Mouse (Mus musculus) stomach, embryonic 14.5 days (tissue): Measurements from ENCODE around the gene Rmnd5b. TPM values are rescaled to one million over a fixed set of nuclear protein-coding genes. Genes with fewer than 3 reads are reported as not detected.

Experiments used
- ATAC-seq: fragments of 200-750 bp; cut with Nextera tagmentation; 2 replicates; pipeline ENCODE4 v1.8.0; 2017; ENCODE audit warnings: low read depth, moderate TSS enrichment; ENCODE audit not compliant: insufficient number of reproducible peaks, insufficient read depth, low FRiP score
- H3K27ac ChIP-seq: fragments of 300-500 bp; sonication (generic); 2 replicates; pipeline ENCODE4 v1.5.1; 2014; ENCODE audit warnings: mild to moderate bottlenecking, low read length, moderate library complexity, mixed read lengths
- H3K27me3 ChIP-seq: fragments of 300-500 bp; sonication (generic); 2 replicates; pipeline ENCODE4 v1.6.1; 2014; ENCODE audit warnings: low read length, control low read depth, mixed read lengths; ENCODE audit not compliant: control insufficient read depth, insufficient read depth
- H3K36me3 ChIP-seq: fragments of 300-500 bp; sonication (generic); 2 replicates; pipeline ENCODE4 v1.6.1; 2014; ENCODE audit warnings: mild to moderate bottlenecking, control low read depth, low read length, moderate library complexity, mixed read lengths; ENCODE audit not compliant: control insufficient read depth, insufficient read depth
- H3K4me1 ChIP-seq: fragments of 300-500 bp; sonication (generic); 2 replicates; pipeline ENCODE4 v1.6.1; 2014; ENCODE audit warnings: low read length, control low read depth, mixed read lengths; ENCODE audit not compliant: control insufficient read depth, insufficient read depth
- H3K4me2 ChIP-seq: fragments of 300-500 bp; sonication (generic); replicated peaks from 2 replicates; pipeline ENCODE4 v1.6.1; 2014; ENCODE audit warnings: low read depth, low read length, control low read depth
- H3K4me3 ChIP-seq: fragments of 300-500 bp; sonication (generic); 2 replicates; pipeline ENCODE4 v1.5.1; 2014; ENCODE audit warnings: low read depth, low read length, control low read depth
- H3K9ac ChIP-seq: fragments of 300-500 bp; sonication (generic); replicated peaks from 2 replicates; pipeline ENCODE4 v1.6.1; 2014; ENCODE audit warnings: low read depth, mild to moderate bottlenecking, control low read depth, low read length, moderate library complexity, mixed read lengths
- H3K9me3 ChIP-seq: fragments of 300-500 bp; sonication (generic); 2 replicates; pipeline ENCODE4 v1.6.1; 2016; ENCODE audit warnings: low read depth, low read length, control low read depth; ENCODE audit not compliant: control insufficient read depth
- WGBS: fragments of 180-500 bp; shearing (Covaris S2); extraction: QIAGEN DNeasy Blood & Tissue Kit; methylation state at CpG from one replicate; pipeline ENCODE4 v1.1.7; 2014; 5-methylcytosine and 5-hydroxymethylcytosine counted together
- polyA plus RNA-seq: library from polyadenylated mRNA; unstranded; fragments of >200 nt; fragmentation: Nextera tagmentation; extraction: Ambion mirVana; gene quantifications from 2 replicates; pipeline ENCODE4 v1.2.1, GENCODE M21; 2014

Rmnd5b gene
- polyA plus RNA-seq, 1 experiment from 2014 or later, result 42.6 TPM

DNA sequence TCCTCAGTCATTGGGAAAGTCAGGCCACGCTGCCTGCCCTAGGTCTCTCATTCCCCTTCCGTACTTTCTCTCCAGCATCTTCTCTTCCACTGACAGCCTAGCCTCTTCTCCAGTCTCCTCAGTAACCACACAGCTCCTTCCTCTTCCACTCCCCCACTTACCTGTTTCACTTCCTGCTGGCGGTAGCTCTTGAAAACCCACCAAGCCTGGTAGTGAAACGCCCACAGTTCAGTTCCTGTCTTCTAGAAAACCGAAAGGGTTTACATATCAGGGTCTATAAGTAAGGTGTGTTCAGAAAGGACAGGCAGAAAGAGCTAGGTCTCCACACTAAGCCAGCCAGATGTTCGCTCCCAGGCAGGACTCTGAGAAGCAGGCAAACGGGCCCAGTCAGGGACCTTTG lies 58.1 kb downstream of the Rmnd5b start:
- no peaks in the 10 kb centered on the region for H3K36me3 ChIP-seq
- 81% methylated on average over 7 of the region's 7 CpGs for WGBS
- ATAC-seq, result no peak

DNA sequence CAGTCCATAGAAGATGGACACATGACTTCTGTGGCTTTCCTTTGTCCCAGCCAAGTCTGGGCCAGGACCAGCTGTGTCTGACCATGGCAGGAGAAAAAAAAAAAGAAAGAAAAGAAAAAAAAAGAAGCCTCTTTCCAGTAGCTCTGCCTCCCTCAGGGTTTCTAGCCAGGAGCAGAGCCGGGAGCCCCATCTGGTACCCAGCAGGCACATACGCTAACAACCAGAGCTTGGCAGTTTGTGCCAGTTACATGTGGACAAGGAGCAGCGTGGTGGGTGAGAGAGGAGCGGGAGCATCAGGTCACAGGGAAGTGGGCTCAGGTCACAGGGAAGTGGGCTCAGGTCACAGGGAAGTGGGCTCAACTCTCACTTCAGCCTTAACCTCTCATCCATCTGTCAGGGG lies 59.2 kb downstream of the Rmnd5b start:
- H3K9me3 ChIP-seq, result no peaks in the 10 kb centered on the region
- H3K36me3 ChIP-seq, result no peaks in the 10 kb centered on the region
- no peak overlapping the region for H3K4me2 ChIP-seq
- no peak overlapping the region for H3K4me3 ChIP-seq
- no peak for ATAC-seq
- H3K27me3 ChIP-seq, result no peaks in the 10 kb centered on the region
- no peak overlapping the region for H3K27ac ChIP-seq
- 86% methylated on average over 4 of the region's 4 CpGs for WGBS
- H3K4me1 ChIP-seq, result no peaks in the 10 kb centered on the region
- no peak overlapping the region for H3K9ac ChIP-seq

More for the DNA sequence above, 58.1 kb downstream of the Rmnd5b start:
- Histone ChIP-seq H3K27me3 (no peaks in the 10 kb centered on the region), H3K4me3 (no peak overlapping the region), H3K9me3 (no peaks in the 10 kb centered on the region), H3K4me2 (no peak overlapping the region), H3K4me1 (no peaks in the 10 kb centered on the region), H3K9ac (no peak overlapping the region), H3K27ac (no peak overlapping the region)

Other genes with a start within 250 kb of the Rmnd5b start
- 19.0 and 21.8 TPM in 2 replicates for gene Phykpl, start 51.1 kb downstream of the Rmnd5b start, polyA plus RNA-seq
- gene Hnrnpab, start 29.0 kb downstream of the Rmnd5b start, polyA plus RNA-seq, result 474 and 532 TPM in 2 replicates
- gene Nhp2, start 16.2 kb downstream of the Rmnd5b start, polyA plus RNA-seq, result 159 and 174 TPM in 2 replicates
- 12.7 and 13.4 TPM in 2 replicates for gene N4bp3, start 14.9 kb upstream of the Rmnd5b start, polyA plus RNA-seq
- 5.2 and 6.3 TPM in 2 replicates for gene D930048N14Rik, start 15.1 kb upstream of the Rmnd5b start, polyA plus RNA-seq
- gene 0610009B22Rik, start 53.0 kb upstream of the Rmnd5b start, polyA plus RNA-seq, result 78.1 and 89.0 TPM in 2 replicates
- 19.0 and 19.7 TPM in 2 replicates for gene Sec24a, start 127.7 kb upstream of the Rmnd5b start, polyA plus RNA-seq
- gene Sar1b, start 127.8 kb upstream of the Rmnd5b start, polyA plus RNA-seq, result 109 and 111 TPM in 2 replicates
- gene Jade2, start 221.8 kb upstream of the Rmnd5b start, polyA plus RNA-seq, result 1.5 and 1.8 TPM in 2 replicates